Mouse (Mus musculus) small intestine, adult 2 months (tissue): ENCODE data around the gene Spata31d1b. TPM values are rescaled to one million over a fixed set of nuclear protein-coding genes. Genes with fewer than 3 reads are reported as not detected.
"Not testable (repeated sequence)": the region's sequence is repeated elsewhere in the genome, so short reads cannot be mapped to it uniquely, and the experiment has no call there.

Source experiments
- H3K27ac ChIP-seq: fragments of 200-500 bp; 2 replicates; pipeline ENCODE4 v1.5.1; 2012; ENCODE audit warnings: low read depth, low read length, control low read depth, inconsistent platforms; ENCODE audit not compliant: insufficient read depth
- H3K27me3 ChIP-seq: fragments of 200-500 bp; 2 replicates; pipeline ENCODE4 v1.6.1; 2012; ENCODE audit warnings: mild to moderate bottlenecking, moderate library complexity, low read length, inconsistent platforms; ENCODE audit not compliant: control insufficient read depth, insufficient read depth
- H3K36me3 ChIP-seq: fragments of 200-500 bp; 2 replicates; pipeline ENCODE4 v1.6.1; 2012; ENCODE audit warnings: mild to moderate bottlenecking, low read length, control low read depth, inconsistent platforms; ENCODE audit not compliant: control insufficient read depth, insufficient read depth
- H3K4me1 ChIP-seq: fragments of 200-500 bp; 2 replicates; pipeline ENCODE4 v1.6.1; 2012; ENCODE audit warnings: low read length, inconsistent platforms, mixed read lengths; ENCODE audit not compliant: control insufficient read depth, insufficient read depth, insufficient read length
- H3K4me3 ChIP-seq: fragments of 200-500 bp; 2 replicates; pipeline ENCODE4 v1.5.1; 2012; ENCODE audit warnings: low read depth, mild to moderate bottlenecking, control low read depth, inconsistent platforms, low read length, moderate library complexity
- CTCF ChIP-seq: fragments of 200-500 bp; IDR thresholded peaks from 2 replicates; pipeline ENCODE4 v1.5.1; 2012; ENCODE audit warnings: low read depth, mild to moderate bottlenecking, control low read depth, inconsistent platforms, low read length, moderate library complexity, mixed read lengths; ENCODE audit not compliant: insufficient replicate concordance, insufficient read length; ENCODE audit errors: extremely low read depth
- POLR2A ChIP-seq: fragments of 200-500 bp; IDR thresholded peaks from 2 replicates; pipeline ENCODE4 v1.6.1; 2012; ENCODE audit warnings: low read depth, mild to moderate bottlenecking, control low read depth, inconsistent platforms, low read length, moderate library complexity
- WGBS: fragments of 180-500 bp; shearing (Covaris S2); methylation state at CpG from one replicate; pipeline ENCODE4 v1.1.7; 2018; 5-methylcytosine and 5-hydroxymethylcytosine counted together
- polyA plus RNA-seq: library from polyadenylated mRNA; depleted of rRNA; stranded (reverse); fragments of >200 nt; gene quantifications from 2 replicates; pipeline ENCODE4 v1.2.3, GENCODE M21; 2012

Gene Spata31d1b
- polyA plus RNA-seq, 1 experiment: not detected

DNA sequence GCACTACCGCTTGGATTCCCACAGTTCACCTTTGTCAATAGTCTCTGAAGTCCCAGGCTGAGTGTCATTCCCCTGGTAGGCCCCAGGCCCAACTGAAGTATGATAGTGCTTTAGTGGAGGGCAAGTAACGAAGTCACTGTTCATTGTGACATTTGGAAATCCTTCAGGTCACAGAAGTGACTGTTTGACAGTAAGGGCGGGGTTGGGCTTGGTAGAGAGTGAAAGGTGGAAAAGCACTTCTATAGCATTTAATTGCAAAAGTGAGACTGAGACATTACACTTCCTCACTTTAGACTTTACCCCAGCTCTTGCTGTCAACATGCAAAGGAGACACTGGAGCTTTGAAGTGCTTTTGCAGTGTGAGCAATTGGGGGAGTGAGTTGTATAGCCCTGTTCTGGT is 18.1 kb upstream of the Spata31d1b start, which contains the start of gene 4921517D22Rik:
Gene 4921517D22Rik (minus strand): TSS at position 101 of the 400 bp plus-strand sequence.
- H3K27ac ChIP-seq: no peak within 1 kb of the TSS
- H3K4me3 ChIP-seq: no peak within 1 kb of the TSS
- no peaks in the 10 kb centered on the region for H3K4me1 ChIP-seq
- WGBS: 87% methylated on average over 3 of the region's 3 CpGs
- TF ChIP-seq POLR2A: no peak
- H3K27me3 ChIP-seq: no peaks in the 10 kb centered on the region
- no peaks in the 10 kb centered on the region for H3K36me3 ChIP-seq

GRCm38 (mm10) chr13:59695781-59696180 is 16.3 kb upstream of the Spata31d1b start:
- Histone ChIP-seq H3K4me3 (no peak overlapping the region), H3K4me1 (no peaks in the 10 kb centered on the region), H3K36me3 (no peaks in the 10 kb centered on the region), H3K27ac (no peak overlapping the region), H3K27me3 (no peaks in the 10 kb centered on the region)
- WGBS: 81% methylated on average over 7 of the region's 7 CpGs
- no peak for TF ChIP-seq CTCF
- no peak for TF ChIP-seq POLR2A

DNA sequence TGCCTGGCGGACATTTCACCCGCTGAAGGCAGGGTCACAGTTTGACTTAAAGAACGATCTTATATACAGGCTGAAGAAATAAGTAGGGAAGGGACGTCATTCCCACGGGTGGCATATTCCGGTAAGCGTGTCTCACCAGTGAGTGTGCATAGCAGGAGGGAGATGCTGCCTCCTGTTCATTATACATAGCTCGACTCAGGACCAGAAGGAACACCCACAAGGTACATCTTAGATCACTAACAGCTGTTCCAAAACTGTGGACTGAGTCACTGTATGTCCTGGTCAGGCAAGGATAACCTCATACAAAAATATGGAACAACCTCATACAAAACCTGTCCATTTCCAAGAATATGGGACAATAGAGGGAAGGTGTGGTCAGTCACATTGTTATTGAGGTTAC is 13.0 kb upstream of the Spata31d1b start:
- WGBS: 87% methylated on average over 8 of the region's 8 CpGs
- Histone ChIP-seq H3K27ac (no peak overlapping the region), H3K36me3 (no peaks in the 10 kb centered on the region), H3K27me3 (no peaks in the 10 kb centered on the region), H3K4me3 (no peak overlapping the region), H3K4me1 (no peaks in the 10 kb centered on the region)
- TF ChIP-seq CTCF (no peak), POLR2A (no peak)

- not testable (repeated sequence) for H3K36me3 ChIP-seq, H3K27me3 ChIP-seq, H3K27ac ChIP-seq, H3K4me1 ChIP-seq, H3K4me3 ChIP-seq
- 65% methylated on average over 1 of the region's 1 CpGs for WGBS
Observed at GRCm38 (mm10) chr13:59700137-59700536, 11.9 kb upstream of the Spata31d1b start.

GRCm38 (mm10) chr13:59703514-59703913 is 8.6 kb upstream of the Spata31d1b start:
- no peak for TF ChIP-seq POLR2A
- no peak for TF ChIP-seq CTCF
- Histone ChIP-seq H3K4me3 (no peak overlapping the region), H3K27ac (no peak overlapping the region), H3K4me1 (no peaks in the 10 kb centered on the region), H3K36me3 (no peaks in the 10 kb centered on the region), H3K27me3 (no peaks in the 10 kb centered on the region)
- WGBS: 84% methylated on average over 12 of the region's 12 CpGs

DNA sequence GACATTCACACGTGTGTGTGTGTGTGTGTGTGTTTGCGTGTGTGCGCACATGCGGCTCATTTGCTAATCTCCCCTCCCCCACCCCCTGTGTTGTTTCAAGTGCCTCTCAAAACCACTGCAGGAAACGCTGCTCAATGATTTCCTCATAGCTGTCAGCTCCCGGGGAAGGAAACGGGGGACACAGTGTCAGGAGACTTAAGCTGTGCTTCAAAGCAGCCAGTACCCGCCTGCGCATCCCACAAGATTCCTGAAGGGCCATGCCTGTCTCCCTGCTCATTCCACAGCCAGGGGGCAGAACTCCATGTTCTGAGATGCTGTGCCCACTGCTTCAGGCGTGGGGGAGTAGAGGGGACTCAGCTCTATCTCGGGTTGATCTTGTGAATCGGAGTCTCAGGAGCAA is 7.5 kb upstream of the Spata31d1b start:
- no peaks in the 10 kb centered on the region for H3K27me3 ChIP-seq
- no peak overlapping the region for H3K27ac ChIP-seq
- H3K36me3 ChIP-seq: no peaks in the 10 kb centered on the region
- H3K4me3 ChIP-seq: no peak overlapping the region
- TF ChIP-seq CTCF: no peak
- no peak for TF ChIP-seq POLR2A
- 51% methylated on average over 12 of the region's 12 CpGs for WGBS
- no peaks in the 10 kb centered on the region for H3K4me1 ChIP-seq

GRCm38 (mm10) chr13:59710230-59710629 is 1.9 kb upstream of the Spata31d1b start, which contains the start of gene Spata31d1a:
Gene Spata31d1a, minus strand, starts transcription at chr13:59710330.
- H3K27ac ChIP-seq: no peak within 1 kb of the TSS
- no peak within 1 kb of the TSS for H3K4me3 ChIP-seq
- WGBS: 88% methylated on average over 15 of the region's 15 CpGs
- H3K27me3 ChIP-seq: no peaks in the 10 kb centered on the region
- no peaks in the 10 kb centered on the region for H3K36me3 ChIP-seq
- no peaks in the 10 kb centered on the region for H3K4me1 ChIP-seq
- TF ChIP-seq CTCF: no peak
- no peak for TF ChIP-seq POLR2A

- H3K36me3 ChIP-seq: no peaks in the 10 kb centered on the region
- WGBS: 54% methylated on average over 3 of the region's 3 CpGs
- H3K27ac ChIP-seq: no peak overlapping the region
- TF ChIP-seq POLR2A: no peak
- no peak for TF ChIP-seq CTCF
- H3K27me3 ChIP-seq: no peaks in the 10 kb centered on the region
- no peaks in the 10 kb centered on the region for H3K4me1 ChIP-seq
- H3K4me3 ChIP-seq: no peak overlapping the region
Observed at GRCm38 (mm10) chr13:59713710-59714109, 1.6 kb downstream of the Spata31d1b start.

DNA sequence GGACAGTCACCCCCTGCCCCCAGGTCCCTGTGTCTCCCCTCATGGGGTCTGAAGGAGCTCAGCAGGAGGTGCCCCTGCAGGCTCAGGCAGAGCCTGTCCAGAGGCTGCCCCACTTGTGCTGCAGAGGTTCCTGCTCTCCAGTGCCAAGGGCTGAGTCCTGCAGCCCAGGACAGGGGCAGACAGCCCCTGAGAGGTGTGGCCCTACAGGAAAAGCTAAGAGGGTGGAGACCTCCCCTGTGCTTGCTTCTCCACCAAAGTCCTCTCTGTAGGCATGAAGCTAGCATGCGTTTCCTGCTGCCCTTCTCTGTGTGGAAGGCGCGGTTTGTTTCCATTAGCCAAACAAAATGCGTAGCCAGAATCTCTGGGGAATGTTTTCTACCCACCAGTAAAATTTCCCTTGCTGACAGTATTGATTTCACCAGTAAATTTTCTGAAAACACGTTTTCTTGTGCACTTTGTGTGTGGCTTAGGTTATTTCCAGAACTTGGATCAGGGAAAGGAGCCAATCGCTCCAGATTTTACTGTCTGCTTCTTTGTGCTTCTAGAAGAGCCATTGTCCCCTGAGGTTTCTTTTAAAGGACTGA is 6.9 kb downstream of the Spata31d1b start:
- H3K4me3 ChIP-seq, H3K4me1 ChIP-seq, H3K27ac ChIP-seq, H3K36me3 ChIP-seq, H3K27me3 ChIP-seq: not testable (repeated sequence)
- WGBS: 25% methylated on average over 6 of the region's 6 CpGs
